Mouse (Mus musculus): ENCODE results near the gene Ush1g.

Ush1g gene

DNA sequence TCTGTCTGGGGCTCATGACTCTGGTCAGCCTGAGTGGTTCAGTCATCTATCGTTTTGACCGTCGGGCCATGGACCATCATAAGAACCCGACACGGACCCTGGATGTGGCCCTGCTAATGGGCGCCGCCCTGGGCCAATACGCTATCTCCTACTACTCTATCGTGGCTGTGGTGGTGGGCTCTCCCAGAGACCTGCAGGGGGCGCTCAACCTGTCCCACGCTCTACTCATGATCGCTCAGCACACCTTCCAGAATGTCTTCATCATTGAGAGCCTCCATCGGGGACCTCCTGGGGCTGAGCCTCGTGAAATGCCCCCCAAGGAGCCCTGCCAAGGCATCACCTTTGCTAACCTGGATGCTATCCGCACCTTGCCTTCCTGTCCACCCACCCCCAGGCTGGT is 7.5 kb upstream of the Ush1g start:
- DNase-seq: no peak

DNA sequence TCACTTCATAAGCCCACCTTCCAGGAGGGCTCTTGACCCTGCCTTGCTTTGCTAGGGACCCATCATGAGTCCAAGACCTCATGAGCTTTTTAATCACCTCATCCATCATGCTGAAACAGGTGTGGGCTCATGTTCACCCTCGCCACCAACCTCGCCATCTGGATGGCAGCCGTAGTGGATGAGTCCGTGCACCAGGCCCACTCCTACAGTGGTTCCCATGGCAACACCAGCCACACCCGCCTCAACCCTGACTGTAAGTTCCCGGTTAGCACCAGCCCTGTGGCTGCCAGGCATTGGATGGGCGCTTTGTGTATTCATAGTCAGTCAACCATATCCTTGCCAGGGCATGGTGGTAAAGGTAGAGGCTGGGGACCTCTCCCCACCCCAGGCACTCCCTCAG is 4.9 kb upstream of the Ush1g start:
- DNase-seq: no peak

DNA sequence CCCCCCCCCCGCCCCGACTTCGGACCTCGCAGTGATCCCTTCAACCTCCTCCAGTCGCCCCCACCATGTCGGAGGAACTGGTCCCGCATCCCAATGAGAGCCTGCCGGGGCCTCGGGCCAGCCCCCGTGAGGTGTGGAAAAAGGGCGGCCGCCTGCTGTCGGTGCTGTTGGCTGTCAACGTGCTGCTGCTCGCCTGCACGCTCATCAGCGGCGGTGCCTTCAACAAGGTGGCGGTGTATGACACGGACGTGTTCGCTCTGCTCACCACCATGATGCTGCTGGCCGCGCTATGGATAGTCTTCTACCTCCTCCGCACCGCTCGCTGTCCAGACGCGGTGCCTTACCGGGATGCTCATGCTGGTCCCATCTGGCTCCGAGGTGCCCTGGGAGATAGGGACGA is 1.5 kb upstream of the Ush1g start:
- no peak for DNase-seq

DNA sequence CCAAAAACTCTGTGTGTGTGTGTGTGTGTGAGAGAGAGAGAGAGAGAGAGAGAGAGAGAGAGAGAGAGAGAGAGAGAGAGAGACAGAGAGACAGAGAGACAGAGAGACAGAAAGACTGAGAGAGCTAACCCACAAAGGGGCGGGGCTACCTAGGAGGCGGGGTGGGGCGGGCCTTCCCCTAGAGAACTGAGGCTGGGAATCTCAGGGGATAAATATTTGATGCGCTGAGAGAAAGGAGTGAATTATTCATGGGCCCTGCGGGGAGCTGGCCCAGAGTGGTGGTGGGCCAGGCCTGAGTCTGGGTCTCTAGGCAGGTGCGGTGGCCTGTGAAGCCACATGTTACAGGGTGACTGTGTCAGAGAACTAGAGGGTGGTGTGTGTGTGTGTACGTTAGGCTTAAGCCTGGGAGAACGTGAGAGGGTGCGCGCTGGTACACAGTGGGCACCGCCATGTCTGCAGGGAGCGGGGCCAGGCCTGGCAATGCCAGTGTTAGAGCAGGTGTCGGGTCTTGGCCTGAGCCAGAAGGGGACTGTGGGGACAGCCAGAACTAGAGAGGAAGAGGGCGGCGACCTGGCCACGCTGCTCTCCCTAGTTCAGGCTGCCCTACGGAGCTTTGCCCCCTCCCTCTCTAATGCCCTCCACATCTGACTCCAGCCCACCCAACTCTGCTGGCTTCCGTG is 2.0 kb downstream of the Ush1g start:
- DNase-seq: no peak

DNA sequence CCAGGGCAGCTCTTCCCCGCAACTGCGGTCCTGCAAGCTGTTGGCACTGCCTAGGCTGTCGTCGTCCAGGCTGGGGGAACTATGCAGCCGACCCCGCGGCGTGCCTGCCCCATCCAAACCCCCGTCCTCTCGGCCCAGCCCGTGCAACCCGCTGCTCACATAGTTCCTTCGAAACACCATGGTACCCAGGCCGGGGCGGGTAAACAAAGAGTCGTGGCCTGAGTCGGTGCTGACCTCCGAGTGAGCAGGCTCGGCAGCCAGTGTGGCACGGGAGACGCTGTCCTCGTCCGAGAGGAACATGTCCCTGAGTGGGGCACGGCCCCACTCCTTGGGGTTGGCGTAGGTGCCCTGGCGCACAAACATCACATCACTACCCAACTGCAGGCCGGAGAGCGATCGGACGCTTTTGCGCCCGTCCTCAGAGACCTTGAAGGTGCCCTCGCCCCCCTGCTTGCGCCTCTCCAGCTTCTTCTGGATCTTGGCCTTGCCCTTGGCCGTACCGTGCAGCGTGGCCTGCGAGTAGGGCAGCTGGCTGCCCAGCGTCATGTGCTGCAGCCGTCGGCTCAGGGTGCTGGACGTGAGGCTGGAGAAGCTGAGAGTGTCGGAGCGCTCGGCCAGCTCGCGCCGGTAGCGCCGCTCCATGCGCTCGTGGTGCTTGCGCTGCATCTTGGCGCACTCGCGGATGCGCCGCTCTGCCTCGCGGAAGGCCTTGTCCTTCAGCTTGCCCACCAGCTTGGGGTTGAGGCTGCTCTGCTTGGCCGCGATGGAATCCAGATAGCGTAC is 3.4 kb downstream of the Ush1g start:
- no peak for DNase-seq

DNA sequence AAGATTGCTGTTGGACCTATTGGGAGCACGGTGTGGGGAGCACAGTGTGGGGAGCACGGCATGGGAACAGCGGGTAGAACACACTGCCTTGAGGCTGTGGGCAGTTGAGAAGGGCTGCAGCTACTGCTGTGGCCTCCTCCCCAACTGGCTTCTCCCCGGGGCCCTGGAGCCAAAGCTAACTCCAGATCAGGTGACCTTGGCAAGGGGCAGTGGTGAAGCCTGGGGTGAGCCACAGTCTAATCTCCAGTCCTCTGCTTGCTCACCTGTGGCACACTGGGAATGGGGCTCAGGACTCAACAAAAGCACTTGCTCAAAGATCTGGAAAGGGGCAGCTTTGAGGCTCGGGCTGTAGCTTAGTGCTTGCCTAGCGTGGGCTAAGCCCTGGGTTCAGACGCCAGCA is 4.6 kb downstream of the Ush1g start:
- DNase-seq: no peak

DNA sequence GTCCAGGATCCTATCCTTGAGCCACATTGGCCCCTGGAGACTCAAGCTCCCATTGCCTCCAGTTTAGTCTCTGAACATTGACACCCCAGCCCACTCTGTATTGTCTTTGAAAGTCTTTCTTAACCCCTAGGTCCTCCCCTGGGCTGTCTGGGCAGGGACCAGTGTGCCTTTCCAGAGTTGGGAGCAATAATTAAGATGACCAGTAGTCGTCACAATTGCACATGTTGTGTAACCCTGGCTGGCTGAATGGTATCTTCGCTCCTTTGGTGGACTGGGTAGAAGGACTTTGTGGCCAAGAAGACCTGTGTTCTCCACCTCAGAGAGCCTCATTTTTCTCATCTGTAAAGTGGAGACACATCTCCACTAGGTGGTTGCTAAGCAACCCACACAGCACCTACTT is 7.6 kb downstream of the Ush1g start:
- peak; percentile 33 for DNase-seq

DNA sequence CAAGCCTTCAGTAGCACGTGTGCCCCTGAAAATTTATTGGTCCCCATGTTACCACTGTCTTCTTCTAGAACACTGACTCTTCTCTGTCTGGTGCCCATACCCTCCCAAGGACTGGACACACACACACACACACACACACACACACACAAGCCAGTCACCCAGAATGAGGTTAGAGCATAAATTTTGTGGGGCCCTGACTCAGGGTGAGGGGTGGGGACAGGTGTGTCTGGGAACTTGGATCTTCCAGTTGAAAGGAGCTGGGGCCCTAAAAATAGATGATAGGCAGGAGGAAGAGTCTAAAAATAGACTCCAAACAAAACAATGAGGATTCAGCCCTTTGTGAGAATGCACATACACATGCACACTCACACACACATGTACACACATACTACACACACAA is 13.1 kb downstream of the Ush1g start:
- DNase-seq: no peak

DNA sequence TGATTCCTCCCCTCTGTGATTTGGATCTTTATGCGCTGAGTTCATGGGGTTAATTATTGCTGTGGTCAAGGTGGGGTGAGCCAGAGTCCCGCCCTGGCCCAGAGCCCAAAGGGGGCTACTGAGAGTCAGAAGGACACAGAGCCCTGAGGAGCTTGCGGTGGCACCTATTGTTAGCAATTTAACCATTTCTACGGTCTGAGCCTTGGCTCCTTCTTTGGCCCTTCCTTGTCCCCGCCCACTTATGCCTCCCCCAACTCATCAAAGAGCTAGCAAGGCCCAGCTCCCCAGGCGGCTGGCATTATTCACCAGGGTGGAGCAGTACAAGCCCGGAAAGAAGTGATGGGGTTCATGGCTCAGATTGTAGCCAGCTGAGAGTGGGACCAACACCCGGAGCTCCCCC is 15.0 kb downstream of the Ush1g start, which contains the start of gene Otop2:
Gene Otop2 (plus strand): TSS at position 301 of the 400 bp plus-strand sequence.
- DNase-seq: no peak

DNA sequence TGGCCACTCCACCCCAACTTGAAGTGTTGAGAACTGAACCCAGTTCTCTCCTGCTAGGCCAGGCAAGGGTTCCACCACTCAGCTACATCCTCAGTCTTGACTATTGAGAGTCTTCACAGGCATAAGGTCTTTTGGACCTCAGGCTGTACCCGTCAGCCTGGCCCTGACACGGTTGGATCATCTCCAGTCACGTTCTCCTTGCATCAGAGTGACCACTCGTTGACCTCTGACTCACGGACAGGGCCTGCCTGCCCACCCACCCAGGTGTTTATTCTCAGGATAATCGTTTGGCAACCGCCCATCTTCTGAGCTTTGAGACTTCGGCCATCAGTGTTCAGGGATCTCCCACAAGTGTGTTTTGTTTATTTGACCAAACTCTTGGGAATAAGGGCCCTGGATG is 18.7 kb downstream of the Ush1g start:
- no peak for DNase-seq

DNA sequence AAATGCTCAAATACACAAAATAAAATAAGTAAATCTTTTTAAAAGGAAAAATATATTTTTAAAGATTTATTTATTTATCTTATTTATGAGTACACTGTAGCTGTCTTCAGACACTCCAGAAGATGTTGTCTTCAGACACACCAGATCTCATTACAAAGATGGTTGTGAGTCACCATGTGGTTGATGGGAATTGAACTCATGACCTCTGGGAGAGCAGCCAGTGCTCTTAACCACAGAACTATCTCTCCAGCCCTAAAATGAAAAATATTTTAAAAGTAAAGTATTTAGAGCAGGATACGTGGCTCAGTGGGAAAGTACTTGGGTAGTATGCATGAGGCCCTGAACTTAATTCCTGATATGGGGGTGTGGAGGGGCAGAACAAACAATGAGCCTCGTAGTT is 20.5 kb downstream of the Ush1g start:
- no peak for DNase-seq

DNA sequence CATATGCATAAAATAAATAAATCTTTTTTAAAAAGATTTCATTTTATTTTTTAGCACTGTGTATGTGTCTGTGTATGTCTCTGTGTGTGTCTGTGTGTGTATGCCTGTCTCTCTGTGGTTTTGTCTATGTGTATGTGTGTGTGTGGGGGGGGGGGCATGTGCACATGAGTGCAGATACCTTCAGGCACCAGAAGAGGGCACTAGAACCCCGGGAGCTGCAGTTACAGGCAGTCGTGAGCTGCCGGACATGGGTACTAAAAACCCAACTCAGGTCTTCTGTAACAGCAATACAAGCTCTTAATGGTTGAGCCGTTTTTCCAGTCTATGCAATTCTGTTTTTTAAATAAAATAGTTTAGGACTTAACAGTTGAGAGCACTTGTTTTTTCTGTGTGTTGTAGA is 21.1 kb downstream of the Ush1g start:
- no peak for DNase-seq

DNA sequence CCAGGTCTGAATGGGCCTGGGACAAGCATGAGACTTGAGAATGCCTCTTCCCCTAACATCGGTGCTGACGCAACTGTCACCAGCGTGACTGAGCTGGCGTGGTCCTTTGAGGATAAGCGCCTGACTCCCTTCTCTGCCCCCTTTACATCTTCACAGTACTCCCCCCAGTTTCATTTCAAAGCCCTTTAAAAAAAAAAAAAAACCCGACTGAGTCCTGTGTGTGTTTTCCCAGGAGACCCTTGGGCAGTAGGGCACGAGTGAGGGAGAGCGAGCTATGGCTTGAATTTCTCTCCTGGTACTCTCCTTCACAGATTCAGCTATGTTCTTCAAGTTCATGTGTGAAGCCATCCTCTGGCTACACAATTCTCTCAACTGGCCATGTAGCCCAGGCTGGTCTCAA is 23.7 kb downstream of the Ush1g start:
- no peak for DNase-seq

DNA sequence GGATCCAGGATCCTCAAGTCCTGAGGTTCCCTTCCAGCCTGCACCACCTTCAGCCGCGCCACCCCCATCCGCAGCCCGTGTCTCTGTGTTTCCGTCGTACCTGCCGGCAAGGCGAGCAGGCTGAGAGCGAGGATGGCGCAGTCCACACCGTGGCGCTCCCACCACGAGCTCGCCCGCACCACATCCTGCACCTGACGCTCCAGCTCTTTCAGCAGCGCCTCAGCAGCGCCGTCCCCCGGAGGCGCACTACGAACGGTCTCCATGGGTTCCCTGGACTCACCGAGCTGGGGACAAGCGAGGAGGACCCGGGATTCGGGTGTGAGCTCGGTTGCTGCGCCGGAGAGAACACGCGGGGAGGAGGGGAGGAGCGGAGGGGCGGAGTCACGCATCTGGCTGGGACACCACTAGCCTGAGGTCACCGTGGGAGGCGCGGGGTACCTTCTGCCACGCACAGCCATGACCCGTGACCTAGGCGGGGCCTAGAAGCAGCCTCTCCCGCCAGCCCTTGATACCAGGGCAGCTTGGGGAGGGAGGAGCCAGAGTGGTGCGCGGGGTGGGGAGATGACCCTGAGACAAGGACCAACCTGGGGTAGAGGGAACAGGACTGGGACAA is 24.5 kb downstream of the Ush1g start, which contains the start of gene Fads6:
Gene Fads6 (minus strand): TSS at position 450 of the 613 bp plus-strand sequence.
- DNase-seq: peak; percentile 71

DNA sequence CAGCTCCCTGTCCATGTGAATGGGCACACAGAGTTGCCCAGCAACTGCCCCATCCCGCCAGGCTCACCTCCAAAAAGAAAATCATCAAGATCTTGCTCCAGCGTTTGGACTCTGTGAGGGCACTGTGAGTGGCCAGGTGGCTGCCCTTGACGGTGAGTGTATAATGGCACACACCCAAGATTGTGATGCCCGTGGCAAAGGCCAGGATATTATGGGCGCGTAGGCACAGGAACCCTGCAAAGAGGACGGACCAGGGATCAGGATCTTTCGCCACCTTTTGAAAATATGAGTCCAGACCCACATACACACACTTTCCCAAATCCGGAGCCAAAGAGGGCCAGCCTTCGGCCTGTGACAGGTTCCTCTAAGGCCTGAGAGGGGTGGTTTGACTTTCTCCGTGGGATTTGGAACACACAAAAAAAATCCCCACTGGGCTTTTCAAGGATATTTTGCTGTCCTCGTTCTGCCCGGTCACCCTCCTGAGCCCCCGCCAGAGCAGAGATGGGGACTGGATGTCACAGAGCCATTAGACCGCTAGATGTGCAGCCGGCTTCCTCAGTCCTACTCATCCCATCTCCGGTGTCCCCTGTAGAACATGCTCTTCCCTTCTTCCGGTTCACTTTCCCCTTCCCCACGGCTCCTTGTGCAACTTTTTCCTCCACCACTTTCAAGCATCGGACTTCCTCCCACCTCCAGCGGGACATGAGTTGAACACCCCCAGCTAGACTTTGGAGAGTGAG is 25.2 kb downstream of the Ush1g start:
- DNase-seq: peak; percentile 53

DNA sequence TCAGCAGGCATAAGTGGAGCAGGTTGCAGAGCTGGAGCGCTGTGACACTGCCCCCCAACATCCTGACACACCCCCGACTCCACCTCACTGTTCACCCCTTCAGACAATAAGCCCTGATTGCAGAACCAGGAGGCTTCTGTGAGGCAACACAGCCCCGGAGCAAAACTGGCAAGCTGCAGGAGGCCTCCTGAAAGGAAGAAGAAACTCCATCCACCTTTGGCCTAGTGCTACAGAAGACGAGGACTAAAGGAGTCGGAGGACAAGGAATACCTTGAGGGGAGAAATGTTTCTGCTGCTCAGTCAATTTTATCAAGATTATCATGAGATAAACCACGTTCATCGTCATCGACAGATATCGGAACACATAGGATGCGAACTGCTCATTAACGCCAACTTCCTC is 25.9 kb downstream of the Ush1g start:
- no peak for DNase-seq

DNA sequence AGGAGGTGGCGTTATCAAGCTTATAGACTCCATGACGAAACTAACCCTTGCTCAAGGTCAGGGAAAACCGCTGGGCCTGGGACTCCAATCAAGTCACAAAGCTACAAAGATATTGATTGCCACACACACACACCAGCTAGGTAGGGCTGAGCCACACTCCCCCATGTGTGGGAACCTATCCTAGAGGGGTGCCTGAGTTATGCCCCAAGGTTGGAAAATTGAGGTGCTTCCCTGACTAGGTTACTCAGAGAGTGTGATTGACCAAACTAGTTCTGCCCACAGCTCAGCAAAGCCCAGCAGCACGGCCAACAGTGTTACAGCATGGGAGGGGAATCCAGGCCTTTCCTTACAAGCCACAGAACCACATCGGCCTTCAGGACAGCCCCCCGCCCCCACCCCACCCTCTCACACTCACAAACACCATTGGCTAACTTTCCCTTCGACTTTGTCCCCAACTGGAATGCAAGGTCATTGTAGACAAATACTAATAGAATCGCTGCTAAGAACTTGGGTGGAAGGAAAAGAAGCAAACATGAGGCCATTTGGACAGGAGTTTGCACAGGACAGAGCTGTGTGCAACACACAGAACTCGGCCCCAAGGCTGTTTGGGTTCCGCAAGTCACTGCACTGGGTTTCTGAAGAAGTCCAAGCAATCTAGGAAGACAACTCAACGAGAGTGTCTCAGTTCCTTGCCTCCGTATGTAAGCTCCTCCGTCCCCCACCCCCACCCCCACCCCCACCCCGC is 29.0 kb downstream of the Ush1g start:
- peak; percentile 57 for DNase-seq

DNA sequence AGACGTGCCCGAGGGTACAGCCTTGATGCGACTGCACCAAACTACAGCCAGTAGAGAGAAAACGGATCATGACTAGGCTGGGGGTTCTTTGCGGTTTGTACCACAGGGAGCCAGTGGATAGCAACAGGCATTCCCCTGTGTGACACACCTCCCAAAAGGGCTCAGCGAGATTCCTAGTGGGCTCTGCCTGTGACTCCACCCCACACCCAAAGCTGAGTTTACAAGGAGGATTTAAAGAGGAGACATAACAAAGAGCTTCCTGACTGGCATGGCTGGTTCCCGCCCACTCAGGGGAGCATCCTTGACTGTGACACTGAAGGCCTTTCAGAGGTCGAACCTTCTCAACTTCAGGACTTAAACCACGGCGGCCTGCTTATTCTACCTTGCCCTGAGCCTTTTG is 30.3 kb downstream of the Ush1g start:
- no peak for DNase-seq

DNA sequence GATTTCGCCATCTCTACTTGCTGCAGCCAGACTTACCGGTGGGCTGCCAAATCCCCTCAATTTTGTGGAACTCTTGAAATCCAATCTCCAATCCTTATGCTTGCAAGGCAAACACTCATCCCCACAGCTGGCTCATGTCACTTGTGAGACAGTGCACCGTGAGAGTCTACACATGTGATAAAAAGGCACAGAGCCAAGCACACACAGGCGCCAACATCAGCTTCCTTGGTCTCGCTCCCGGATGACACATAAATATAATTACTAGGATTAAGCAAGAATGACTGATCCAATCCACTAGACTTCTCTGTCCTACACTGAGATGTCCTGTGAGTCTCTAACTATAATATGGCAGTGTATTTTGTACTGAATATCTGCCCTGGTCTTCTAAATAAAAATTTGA is 30.9 kb downstream of the Ush1g start:
- peak; percentile 66 for DNase-seq

DNA sequence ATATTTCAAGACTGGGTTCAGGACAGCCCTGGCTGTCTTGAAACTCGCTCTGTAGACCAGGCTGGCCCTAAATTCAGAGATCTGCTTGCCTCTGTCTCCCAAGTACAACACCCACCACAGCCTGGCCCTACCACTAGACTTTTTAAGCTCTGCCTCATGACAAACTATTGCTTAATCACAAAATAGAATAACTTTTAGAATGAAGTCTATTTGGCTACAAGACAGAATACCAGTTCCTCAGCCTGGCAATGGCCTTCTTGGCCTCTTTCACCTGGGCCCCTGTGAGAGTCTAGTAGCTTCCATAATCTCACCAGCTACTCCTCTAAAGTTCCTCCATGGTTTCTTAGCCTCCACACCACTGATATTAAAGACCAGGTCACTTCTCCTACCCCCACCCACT is 31.5 kb downstream of the Ush1g start:
- DNase-seq: no peak

DNA sequence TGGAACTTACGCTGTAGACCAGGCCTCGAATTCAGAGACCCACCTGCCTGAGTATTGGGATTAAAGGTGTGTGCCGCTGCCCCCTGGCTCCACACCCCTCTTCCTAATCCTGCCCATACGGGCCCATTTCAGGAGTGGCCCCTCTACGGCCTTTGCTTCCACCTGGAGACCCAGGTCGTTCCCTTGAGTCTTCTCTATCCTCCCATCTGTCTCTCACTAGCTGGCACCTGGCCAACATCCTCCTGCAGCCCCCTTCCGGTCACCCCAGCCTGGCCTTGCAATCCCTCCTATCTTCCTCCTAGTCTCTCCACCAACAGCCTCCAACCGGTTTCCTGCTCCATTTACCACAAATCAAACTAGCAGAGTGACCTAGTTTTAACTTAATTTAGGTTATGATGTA is 32.0 kb downstream of the Ush1g start:
- DNase-seq: no peak

DNA sequence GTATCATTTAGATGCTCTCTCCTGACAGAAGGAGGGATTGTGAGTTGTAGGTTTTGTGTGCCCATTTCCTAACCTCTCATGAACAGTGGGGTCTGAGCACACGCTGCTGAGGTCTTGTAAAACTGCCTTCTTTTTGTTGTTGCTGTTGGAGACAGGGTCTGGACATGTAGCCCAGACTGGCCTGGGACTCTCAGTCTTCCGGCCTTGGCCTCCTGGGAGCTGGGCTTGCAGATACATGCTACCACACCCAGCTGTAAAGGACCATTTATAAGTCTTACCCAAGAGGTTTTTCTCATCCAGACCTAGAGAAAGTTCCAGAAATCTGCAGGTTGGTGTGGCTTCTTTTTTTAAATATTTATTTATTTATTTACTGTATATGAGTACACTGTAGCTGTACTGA is 33.5 kb downstream of the Ush1g start:
- DNase-seq: no peak

DNA sequence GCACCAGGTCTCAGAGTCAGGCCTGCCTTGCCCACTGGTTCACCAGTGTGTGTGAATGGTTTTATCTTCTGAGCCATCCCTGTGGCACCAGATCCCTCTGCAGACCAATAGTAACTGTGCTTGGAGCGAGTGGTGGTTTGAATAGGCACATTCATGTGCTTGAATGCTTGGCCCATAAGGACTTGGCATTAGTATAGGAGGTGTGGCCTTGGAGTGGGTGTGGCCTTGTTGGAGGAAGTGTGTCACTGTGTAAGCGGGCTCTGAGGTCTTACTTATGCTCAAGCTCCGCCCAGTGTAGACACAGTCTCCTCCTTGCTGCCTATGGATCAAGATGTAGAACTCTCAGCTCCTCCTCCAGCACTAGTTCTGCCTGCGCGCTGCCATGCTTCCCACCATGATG is 34.5 kb downstream of the Ush1g start:
- no peak for DNase-seq

Data from kidney, adult 9 months (tissue).